10 mouse cellular contexts compared by ENCODE assay signal in the genomic region with DNA sequence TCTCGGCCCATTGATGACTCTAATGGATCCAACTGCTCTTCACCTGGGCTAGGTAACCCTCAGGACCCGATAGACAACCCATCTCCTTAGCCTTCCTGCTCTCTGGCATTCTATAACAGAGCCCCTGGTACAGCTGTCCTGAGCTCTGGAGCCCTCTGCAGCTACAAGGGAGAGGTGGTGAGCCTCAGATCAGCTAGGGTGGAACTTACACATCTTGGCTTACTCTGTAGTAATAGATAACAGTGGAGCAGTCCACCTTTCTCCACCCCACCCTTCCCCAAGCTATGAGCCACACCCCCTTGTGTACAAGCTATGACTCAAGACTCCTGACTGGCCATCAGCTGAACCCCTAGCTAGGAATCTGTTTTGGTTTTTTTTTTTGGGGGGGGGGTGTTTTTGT. TPM values are rescaled to one million over a fixed set of nuclear protein-coding genes. Genes with fewer than 3 reads are reported as not detected.
DNase-seq lines count a peak whose midpoint lies in the region; ATAC-seq lines count a peak whose summit lies in the region.
"Had no signal": no experiment of that assay in that cellular context is flagged by ENCODE, and none has a peak within 500 bp of the region (broad histone marks: within the 10 kb centered on the region; RNA-seq: fewer than 3 reads in every experiment).

No protein-coding gene starts in this region.

- no peaks in the 10 kb centered on the region for H3K9me3 ChIP-seq in heart, embryonic 10.5 days
- H3K9me3 ChIP-seq in liver, embryonic 11.5 days (ENCODE audit: control insufficient read depth, low read length) = no peaks in the 10 kb centered on the region
- H3K9me3 ChIP-seq: hindbrain, embryonic 15.5 days had no signal

- peak overlapping the region; percentile 52 for H3K4me2 ChIP-seq in liver, embryonic 11.5 days
- H3K4me2 ChIP-seq: hindbrain, embryonic 15.5 days had no signal

- H3K4me3 ChIP-seq in heart, embryonic 10.5 days = peak overlapping the region; percentile 3; the same call in 1 of the 2 replicates
- H3K4me3 ChIP-seq in liver, embryonic 11.5 days (ENCODE audit: low read depth, low read length) = no peak overlapping the region
- H3K4me3 ChIP-seq: hindbrain, embryonic 15.5 days had no signal

- H3K9ac ChIP-seq in liver, embryonic 11.5 days (ENCODE audit: low read depth, low read length) = peak overlapping the region; percentile 32; the same call in 1 of the 2 replicates
- H3K9ac ChIP-seq: hindbrain, embryonic 15.5 days had no signal

- H3K27me3 ChIP-seq in heart, embryonic 10.5 days (ENCODE audit: insufficient read depth, poor library complexity, severe bottlenecking) = no peaks in the 10 kb centered on the region
- no peaks in the 10 kb centered on the region for H3K27me3 ChIP-seq in liver, embryonic 11.5 days (replicated peaks; ENCODE audit: control insufficient read depth, insufficient read depth, low read length)
- H3K27me3 ChIP-seq: hindbrain, embryonic 15.5 days had no signal

- peak; percentile 90 for DNase-seq in heart, embryonic 10.5 days (ENCODE audit: low spot score)
- no peak for DNase-seq in heart, adult 8-10 months (ENCODE audit: low spot score)
- DNase-seq in spleen, adult 12 weeks (ENCODE audit: low spot score) = peak; percentile 44
- no peak for DNase-seq in spleen, postnatal 14 days (ENCODE audit: low spot score in 2 of 2)
- no peak for DNase-seq in liver, embryonic 11.5 days (ENCODE audit: low spot score)
- DNase-seq in spleen, postnatal 36 days (ENCODE audit: low spot score in 2 of 2) = peak; percentile 40 to 71
- DNase-seq in layer of hippocampus, postnatal 36 days = no peak
- DNase-seq in left cerebral cortex, adult 8-10 months (ENCODE audit: low spot score in 2 of 2) = no peak
- DNase-seq: cerebellum, adult 8-10 months had no signal

- WGBS in heart, embryonic 10.5 days = 75% methylated on average over 2 of the region's 2 CpGs
- 76% methylated on average over 2 of the region's 2 CpGs for whole genome bisulfite sequencing in liver, embryonic 11.5 days

- ATAC-seq in liver, embryonic 11.5 days (replicated peaks; ENCODE audit: low FRiP score) = peak; percentile 79

- H3K36me3 ChIP-seq in heart, embryonic 10.5 days = no peaks in the 10 kb centered on the region
- no peaks in the 10 kb centered on the region for H3K36me3 ChIP-seq in liver, embryonic 11.5 days (ENCODE audit: control insufficient read depth, insufficient read depth, low read length)
- H3K36me3 ChIP-seq: hindbrain, embryonic 15.5 days had no signal

- H3K4me1 ChIP-seq in heart, embryonic 10.5 days = peaks cover 73% of the 10 kb centered on the region
- peaks cover 53% of the 10 kb centered on the region for H3K4me1 ChIP-seq in liver, embryonic 11.5 days (replicated peaks; ENCODE audit: control insufficient read depth, insufficient read depth, low read length)

- H3K27ac ChIP-seq in heart, embryonic 10.5 days = peak overlapping the region; percentile 77; the same call in 1 of the 2 replicates
- peak overlapping the region; percentile 97 for H3K27ac ChIP-seq in liver, embryonic 11.5 days (ENCODE audit: low read depth, low read length)
- H3K27ac ChIP-seq: hindbrain, embryonic 15.5 days had no signal

RNA-seq across cellular contexts. Expression of gene Clk3, which starts 5.2 kb away (rescaled TPM):
- polyA plus RNA-seq in heart, embryonic 10.5 days (2016; fragmentation: Nextera tagmentation; extraction: Ambion mirVana) = 70.6 and 79.7 TPM in 2 replicates
- total RNA-seq in heart, adult 8-10 months (2022) = 10 to 100 TPM; 23.8 to 36.5 (median 29.3) TPM
- polyA plus RNA-seq in liver, embryonic 11.5 days (2014; fragmentation: Nextera tagmentation; extraction: Ambion mirVana) = 85.0 and 85.1 TPM in 2 replicates
- total RNA-seq in layer of hippocampus, postnatal 36 days (2021) = 10 to 100 TPM; 81.0 to 81.9 TPM
- total RNA-seq in left cerebral cortex, adult 8-10 months (2022) = 10 to 100 TPM; 75.6 to 87.1 (median 78.7) TPM

Comparison
In these comparisons a context has a peak if more than half of its experiments do, and no peak if none do; other contexts are left out.
1. DNase-seq: peak in heart, embryonic 10.5 days (single experiment), spleen, adult 12 weeks (single experiment) and spleen, postnatal 36 days (2 of 2); none in heart, adult 8-10 months (single experiment), spleen, postnatal 14 days (0 of 2), liver, embryonic 11.5 days (single experiment), layer of hippocampus, postnatal 36 days (0 of 2) and left cerebral cortex, adult 8-10 months (0 of 2).